Mouse (Mus musculus) v-Abl transformed pro-B cells (cell line): Measurements from ENCODE around the gene Elmo1.

Source experiments
- in situ Hi-C, 2 experiments: fragments of 400-800 bp; cut with MboI; formaldehyde crosslinking; loops; one replicate each; pipeline ENCODE4 v1.15.1; 2025; ENCODE audit not compliant: unreplicated experiment in 2 of 2

Elmo1 gene

DNA sequence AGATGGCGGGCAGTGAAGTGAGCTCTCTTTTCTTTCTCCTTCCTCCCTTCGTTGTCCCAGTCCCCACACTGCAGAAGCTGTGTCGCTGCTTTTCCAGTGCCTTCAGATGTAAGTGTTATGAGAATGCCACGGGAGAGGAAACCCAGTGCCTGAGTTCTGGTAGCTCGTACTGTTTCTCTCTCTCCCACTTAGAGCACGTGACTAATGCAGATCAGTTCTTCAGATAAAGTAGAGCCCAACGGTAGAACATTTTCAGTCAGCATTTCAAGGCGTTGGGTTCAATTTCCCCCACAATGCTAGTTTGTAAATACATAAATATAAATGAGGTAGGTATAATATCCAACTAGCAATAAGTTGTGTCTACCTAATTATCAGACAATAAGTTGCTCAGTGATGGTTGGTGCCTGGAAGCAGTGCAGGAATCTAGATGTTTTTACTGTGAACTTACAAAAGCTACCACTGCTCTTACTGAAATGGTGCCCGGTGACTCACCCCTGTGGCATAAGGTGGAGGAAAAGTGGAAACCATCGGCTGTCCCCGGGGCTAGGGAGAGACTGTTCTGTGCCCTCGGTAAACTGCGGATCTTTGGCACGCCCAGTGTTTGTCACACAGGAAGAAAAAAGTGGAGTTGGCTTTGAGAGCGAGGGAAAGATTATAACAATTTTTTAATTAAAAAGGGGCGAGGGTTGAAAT, 205.0 kb downstream of the Elmo1 start:
- in situ Hi-C loops: loop anchor here in 1 of 2 experiments (5.0 kb wide), 1 partner anchor 862 kb away; no protein-coding TSS in a partner anchor

DNA sequence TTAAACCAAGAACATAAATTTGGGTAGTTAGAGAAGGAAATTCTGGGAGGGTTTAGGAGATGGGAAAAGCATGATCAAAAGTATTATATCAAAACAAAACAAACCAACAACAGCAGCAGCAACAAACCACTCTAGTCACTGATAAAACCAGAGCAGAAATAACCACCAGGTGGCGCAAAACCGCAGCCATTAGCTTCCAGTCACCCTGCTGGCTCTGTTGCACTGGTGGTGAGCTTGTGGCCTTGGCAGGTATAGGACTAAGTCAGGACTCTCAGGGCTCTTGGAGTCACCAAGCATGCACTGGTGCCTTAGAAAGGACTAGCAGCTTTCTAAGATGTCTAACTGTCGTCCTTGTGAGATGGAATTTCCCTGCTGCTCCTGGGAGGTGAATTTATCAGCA, 207.4 kb downstream of the Elmo1 start:
- in situ Hi-C loops: loop anchor here in 1 of 2 experiments (5.0 kb wide), 1 partner anchor 859 kb away; no protein-coding TSS in a partner anchor

GRCm38 (mm10) chr13:20299424-20299823, 209.0 kb downstream of the Elmo1 start:
- in situ Hi-C loops: loop anchor here in 1 of 2 experiments (5.0 kb wide), 1 partner anchor 858 kb away; no protein-coding TSS in a partner anchor

GRCm38 (mm10) chr13:20300052-20300564, 209.7 kb downstream of the Elmo1 start:
- in situ Hi-C loops: loop anchor here (10.0 to 25.0 kb wide), 2 partner anchors 1435 to 1637 kb away; partner anchors contain the start of genes Hist1h4j (in 1 of the 2) and Zfp184 (in 1 of the 2)

- in situ Hi-C loops: loop anchor here (10.0 to 25.0 kb wide), 2 partner anchors 1434 to 1637 kb away; partner anchors contain the start of genes Hist1h4j (in 1 of the 2) and Zfp184 (in 1 of the 2)
These were observed 210.2 kb downstream of the Elmo1 start for GRCm38 (mm10) chr13:20300626-20301025.

GRCm38 (mm10) chr13:20301760-20302159, 211.4 kb downstream of the Elmo1 start:
- in situ Hi-C loops: loop anchor here (10.0 to 25.0 kb wide), 2 partner anchors 1433 to 1636 kb away; partner anchors contain the start of genes Hist1h4j (in 1 of the 2) and Zfp184 (in 1 of the 2)

- in situ Hi-C loops: loop anchor here (10.0 to 25.0 kb wide), 2 partner anchors 1429 to 1632 kb away; partner anchors contain the start of genes Hist1h4j (in 1 of the 2) and Zfp184 (in 1 of the 2)
These were observed 215.2 kb downstream of the Elmo1 start for GRCm38 (mm10) chr13:20305621-20306020.

DNA sequence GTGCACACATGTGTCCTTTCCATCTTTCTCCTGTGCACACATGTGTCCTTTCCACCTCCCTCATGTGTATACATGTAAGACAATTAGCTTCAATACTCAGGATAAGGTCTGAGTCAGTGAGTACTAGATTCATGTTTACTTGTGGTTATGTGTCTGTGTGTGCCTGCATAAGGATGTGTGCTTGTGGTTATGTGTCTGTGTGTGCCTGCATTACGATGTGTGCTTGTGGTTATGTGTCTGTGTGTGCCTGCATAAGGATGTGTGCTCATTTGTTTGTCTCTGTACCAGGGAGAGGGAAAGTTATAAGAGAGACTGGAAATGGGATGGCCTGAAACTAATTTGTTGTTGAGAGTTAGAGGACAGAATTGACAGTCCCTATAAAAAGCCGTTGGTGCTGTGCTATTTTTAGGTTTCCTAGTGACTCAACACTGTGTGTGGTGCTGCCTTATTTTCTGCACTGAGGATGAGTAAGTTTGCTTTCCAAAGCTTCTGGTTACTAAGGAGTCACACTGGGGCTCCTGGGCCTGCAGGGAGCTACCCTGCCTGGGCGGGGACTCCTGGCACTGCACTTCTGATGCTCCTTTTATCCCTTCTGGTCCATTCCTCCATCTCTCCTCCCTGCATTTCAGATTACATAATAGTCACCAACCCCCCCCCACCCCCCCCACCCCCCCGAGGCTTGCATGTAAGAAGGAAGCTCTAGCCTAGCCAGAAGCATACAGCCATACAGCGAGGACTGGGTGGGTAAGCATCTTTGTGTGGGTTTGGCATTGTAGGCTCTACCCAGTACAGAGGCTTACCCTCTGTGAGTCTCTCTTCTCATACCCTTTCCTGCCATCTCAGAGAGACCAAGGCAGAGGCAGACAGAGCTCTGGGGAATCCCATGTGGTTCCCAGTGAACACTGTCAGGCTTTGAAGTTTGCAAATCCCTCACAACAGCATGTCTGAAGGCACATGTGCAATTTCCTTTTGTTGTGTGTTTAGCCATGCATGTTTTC, 216.1 kb downstream of the Elmo1 start:
- in situ Hi-C loops: loop anchor here (10.0 to 25.0 kb wide), 2 partner anchors 1428 to 1631 kb away; partner anchors contain the start of genes Hist1h4j (in 1 of the 2) and Zfp184 (in 1 of the 2)

GRCm38 (mm10) chr13:20307381-20307780, 217.0 kb downstream of the Elmo1 start:
- in situ Hi-C loops: loop anchor here (10.0 to 25.0 kb wide), 2 partner anchors 1427 to 1630 kb away; partner anchors contain the start of genes Hist1h4j (in 1 of the 2) and Zfp184 (in 1 of the 2)

DNA sequence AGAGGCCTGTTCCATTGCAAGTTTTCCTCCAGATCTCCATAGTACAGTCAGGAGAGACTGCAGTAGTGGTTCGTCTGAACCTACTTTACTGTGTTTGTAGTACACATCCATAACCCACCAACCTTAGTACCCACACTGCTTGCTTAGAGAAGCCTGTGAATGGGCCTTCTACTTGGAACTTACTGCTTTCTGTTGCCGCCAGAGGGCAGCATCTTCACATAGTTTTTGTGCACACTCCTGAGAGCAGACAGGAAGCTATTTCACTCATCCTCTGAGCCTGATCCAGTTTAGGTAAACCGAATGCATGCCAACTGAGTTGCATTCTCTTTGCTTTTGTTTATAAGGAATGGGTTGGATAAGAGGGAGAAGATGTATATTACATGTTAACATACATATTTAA, 221.2 kb downstream of the Elmo1 start:
- in situ Hi-C loops: loop anchor here (5.0 to 25.0 kb wide), 10 partner anchors 161 to 1626 kb away; partner anchors contain the start of gene Zfp184 (in 1 of the 2)

- in situ Hi-C loops: loop anchor here (5.0 to 25.0 kb wide), 10 partner anchors 159 to 1624 kb away; partner anchors contain the start of gene Zfp184 (in 1 of the 2)
These were observed 222.9 kb downstream of the Elmo1 start for GRCm38 (mm10) chr13:20313345-20313744.

DNA sequence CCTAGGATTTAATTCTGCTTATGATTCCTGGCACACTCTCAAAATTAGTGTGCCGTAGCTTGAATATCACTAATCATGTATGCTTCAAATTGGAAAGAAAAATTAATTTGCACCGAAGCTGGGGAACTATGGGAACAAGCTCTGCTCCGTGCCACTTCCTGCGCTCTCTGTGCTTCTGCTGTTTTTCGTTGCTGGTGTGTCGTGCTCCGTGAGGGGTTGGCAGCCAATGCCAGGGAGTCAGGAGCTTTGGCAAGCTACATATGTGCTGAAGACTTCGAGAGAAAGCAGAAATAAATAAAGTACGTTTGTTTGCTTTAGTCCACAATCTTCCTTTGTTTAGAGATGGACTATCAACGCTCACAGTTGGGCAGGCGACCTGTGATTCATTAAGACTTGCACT, 225.7 kb downstream of the Elmo1 start:
- in situ Hi-C loops: loop anchor here (10.0 to 25.0 kb wide), 4 partner anchors 249 to 1621 kb away; partner anchors contain the start of gene Zfp184 (in 1 of the 2)

DNA sequence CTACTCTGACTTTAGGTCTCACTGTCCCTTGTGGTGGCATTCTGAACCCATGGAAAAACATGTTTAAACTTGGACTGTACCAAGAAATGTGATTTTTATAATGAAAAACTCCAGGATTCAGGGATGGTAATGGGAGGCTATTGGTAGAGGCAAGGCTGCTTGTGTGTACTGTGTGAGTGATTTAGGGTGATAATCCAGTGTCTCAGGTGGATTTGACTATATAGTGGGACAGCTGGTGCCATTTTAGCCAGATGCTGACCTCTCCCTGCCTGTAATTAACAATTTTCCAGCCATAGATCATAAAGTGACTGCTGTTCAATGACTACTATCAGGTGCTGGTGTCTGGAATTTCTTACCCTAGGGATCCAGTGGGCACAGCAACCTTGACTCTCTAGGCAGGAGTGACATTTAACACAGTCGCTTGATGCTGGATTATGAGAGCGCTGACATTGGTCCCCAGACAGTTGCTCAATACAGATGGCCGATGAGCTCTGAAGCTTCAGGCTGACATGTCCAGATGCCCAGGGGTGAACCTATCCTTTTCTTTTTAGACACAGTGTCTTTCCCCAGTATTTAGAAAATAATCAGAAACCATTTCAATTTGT, 228.3 kb downstream of the Elmo1 start:
- in situ Hi-C loops: loop anchor here (10.0 to 25.0 kb wide), 4 partner anchors 246 to 1619 kb away; partner anchors contain the start of gene Zfp184 (in 1 of the 2)

DNA sequence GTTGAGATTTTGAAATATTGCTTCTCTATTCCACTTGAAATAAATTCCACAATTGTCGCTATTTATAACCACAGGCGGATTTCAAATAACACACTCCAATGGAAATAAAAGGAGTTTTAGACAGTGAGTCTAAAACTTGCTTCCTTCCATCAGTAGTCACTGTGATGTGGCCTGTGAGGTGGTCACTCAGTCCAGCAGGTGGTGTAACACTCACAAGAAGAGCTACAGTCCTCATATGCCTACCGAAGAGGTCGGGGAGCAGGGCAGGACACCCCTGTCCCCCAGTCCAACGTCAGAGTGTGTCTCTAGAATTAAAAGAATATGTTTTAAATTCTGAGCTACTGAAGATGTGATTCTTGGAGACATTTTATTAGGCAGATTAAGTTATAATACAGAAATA, 229.8 kb downstream of the Elmo1 start:
- in situ Hi-C loops: loop anchor here in 1 of 2 experiments (25.0 kb wide), 1 partner anchor 1617 kb away; the partner anchor contains the start of gene Zfp184

- in situ Hi-C loops: loop anchor here in 1 of 2 experiments (25.0 kb wide), 1 partner anchor 1614 kb away; the partner anchor contains the start of gene Zfp184
These were observed 233.1 kb downstream of the Elmo1 start for GRCm38 (mm10) chr13:20323478-20323877.

DNA sequence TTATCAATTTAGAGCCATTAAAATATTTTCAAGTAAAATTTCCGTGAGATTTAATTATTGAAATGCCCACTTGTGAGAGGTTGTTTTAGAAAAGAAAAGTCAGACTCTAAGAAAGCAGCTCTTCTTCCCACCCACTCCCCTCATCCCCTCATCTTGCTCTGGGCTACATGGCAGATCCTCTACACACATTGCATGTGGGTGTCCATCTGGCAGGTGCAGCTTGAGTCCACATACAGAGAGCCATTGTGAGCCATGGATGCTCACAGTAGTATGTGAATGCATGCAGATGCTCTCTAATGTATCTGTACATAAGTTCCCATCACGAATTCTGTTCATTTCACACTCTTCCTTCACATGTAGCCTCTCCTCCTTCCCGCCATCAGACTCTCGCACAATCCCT, 236.7 kb downstream of the Elmo1 start:
- in situ Hi-C loops: no loop called here

- in situ Hi-C loops: no loop called here
These were observed 237.6 kb downstream of the Elmo1 start for GRCm38 (mm10) chr13:20327975-20328374.

DNA sequence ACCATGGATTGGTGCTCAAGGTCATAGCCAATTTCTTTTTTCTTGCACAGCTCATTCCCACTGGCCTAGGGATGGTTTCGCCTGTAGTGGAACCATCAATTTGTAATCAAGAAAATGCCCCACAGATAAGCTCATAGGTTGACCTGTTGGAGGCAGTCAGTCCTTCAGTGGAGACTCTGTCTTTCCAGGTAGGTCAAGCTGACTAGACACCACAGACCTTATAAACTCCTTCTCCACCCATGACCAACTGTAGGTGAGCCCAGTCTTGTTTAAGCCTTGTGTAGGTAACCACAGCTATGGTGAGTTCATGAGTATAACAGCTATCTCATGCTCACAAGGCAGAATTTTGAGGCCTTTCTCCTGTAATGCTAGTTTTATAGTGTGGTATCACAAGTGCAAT, 238.3 kb downstream of the Elmo1 start:
- in situ Hi-C loops: no loop called here

DNA sequence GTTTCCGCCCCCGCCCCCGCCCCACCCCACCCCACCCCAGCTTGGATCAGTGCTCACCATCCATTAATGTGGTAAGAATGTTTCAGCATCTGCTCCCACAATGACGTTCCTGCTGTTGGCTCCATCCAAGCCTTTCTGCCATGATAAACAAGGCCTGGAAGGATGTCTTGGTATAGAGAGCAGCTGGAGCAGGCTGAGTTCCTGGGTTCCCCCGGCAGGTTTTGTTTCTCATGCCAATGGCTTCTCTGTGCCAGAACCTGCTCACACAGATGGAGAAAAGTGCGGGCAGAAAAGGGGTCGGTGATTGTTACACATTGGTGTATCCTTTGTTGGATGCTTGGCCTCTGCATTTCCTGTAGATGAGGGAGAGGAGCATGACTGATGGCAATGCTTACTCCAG, 240.6 kb downstream of the Elmo1 start:
- in situ Hi-C loops: no loop called here
